Mouse (Mus musculus) inflammation-experienced regulatory T-cells, adult 6 months (primary cell): ENCODE results near the gene Gsta2. TPM values are rescaled to one million over a fixed set of nuclear protein-coding genes. Genes with fewer than 3 reads are reported as not detected.
"Not testable (repeated sequence)": the region's sequence is repeated elsewhere in the genome, so short reads cannot be mapped to it uniquely, and the experiment has no call there.

Source experiments
- ATAC-seq: one replicate; pipeline ENCODE4 v1.8.0; 2017
- polyA plus RNA-seq, 3 experiments: library from polyadenylated mRNA; unstranded; fragments of 100-300 nt; shearing (Covaris generic); gene quantifications; one replicate each; pipeline ENCODE4 v1.2.1; 2017

The Gsta2 gene
- polyA plus RNA-seq, 3 experiments from 2014 or later = not detected

DNA sequence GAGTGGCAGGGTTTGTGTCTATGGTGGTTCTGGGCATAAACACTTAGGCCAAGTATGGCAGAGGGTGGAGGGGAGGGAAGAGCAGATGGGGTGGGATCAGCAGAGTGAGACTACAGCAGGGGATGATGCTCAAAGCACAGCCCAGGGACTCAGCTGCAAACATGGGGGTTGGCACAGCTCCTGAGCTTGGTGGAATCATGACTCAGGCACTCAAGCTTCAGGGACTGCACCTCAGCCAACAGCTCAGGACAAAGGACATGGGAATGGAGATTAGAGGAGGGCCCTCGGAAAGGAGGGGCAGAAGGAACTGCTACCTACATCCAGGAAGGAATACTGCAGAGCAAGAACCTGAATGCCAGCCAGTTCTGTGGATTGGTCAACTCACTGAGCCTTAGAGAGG is 56.4 kb downstream of the Gsta2 start:
- not testable (repeated sequence) for ATAC-seq

DNA sequence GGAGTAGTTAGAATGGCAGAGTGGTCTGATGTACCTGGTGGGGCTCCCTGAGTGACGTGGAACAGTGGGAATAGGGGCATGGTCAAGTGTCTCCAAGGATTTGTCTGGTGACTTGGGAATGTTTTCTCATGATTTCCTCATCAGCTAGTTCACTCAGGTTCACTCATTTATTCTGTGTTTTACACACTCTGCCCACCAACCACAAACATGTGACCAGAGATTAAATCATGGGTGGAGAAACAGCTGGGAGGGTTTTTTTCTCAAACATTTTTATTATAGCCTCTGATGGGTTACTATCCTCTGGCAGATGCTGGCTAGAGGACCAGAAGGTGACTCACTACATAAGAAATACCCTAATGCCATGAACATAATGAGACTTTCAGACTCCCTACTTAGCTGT is 57.4 kb downstream of the Gsta2 start:
- ATAC-seq = no peak

DNA sequence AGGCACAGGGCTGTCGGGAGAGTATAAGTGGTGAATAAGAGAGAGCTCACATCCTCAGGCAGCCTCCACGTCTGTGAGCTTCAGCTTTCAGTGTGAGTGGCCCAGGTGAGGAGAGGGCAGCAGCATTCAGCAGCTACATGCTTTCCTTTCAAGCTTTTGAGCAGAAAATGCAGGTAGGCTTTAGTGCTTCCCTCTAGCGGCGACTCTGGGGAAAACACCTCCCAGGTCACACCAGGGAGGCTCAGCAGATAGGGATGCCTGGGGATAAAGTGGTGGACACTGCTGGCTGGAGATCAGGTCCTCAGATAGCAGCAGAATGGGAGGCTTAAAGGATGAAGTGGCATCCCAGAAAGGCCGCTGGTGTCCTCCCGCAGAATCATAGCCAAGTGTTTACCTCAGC is 59.5 kb downstream of the Gsta2 start:
- not testable (repeated sequence) for ATAC-seq

- ATAC-seq = not testable (repeated sequence)
Measured at GRCm38 (mm10) chr9:78294781-78295180, 60.8 kb downstream of the Gsta2 start.

GRCm38 (mm10) chr9:78293683-78294082 is 61.9 kb downstream of the Gsta2 start:
- not testable (repeated sequence) for ATAC-seq

DNA sequence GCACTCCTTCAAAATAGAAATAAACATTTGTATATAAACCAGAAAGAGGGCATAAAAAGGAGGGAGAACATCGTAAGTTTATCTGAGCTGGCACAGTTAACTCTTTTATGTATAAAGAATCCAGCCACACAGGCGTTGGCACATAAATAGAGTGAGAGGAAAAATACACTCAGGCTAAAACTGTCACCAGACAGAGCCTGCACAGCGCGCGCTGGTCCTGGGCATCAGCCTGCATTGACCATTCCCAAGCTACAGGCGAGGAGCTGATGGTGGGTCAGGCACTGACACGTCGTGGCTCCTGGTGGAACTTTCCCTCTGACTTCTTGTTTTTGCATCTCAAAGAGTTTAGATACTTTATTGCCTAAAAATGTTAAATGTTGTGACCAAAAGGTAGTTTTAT is 63.1 kb downstream of the Gsta2 start:
- not testable (repeated sequence) for ATAC-seq

GRCm38 (mm10) chr9:78289723-78290122 is 65.9 kb downstream of the Gsta2 start, which contains the start of gene Gm10639:
Gene Gm10639, plus strand, starts transcription at chr9:78289923.
- ATAC-seq = not testable (repeated sequence)

GRCm38 (mm10) chr9:78289063-78289462 is 66.5 kb downstream of the Gsta2 start:
- not testable (repeated sequence) for ATAC-seq

GRCm38 (mm10) chr9:78282002-78282711 is 73.4 kb downstream of the Gsta2 start:
- not testable (repeated sequence) for ATAC-seq

Other genes with a start within 250 kb of the Gsta2 start
- 10 to 100 TPM; 21.0 to 23.3 (median 21.8) TPM for gene Fbxo9, start 246.7 kb downstream of the Gsta2 start, polyA plus RNA-seq
- 1 to 10 TPM; 4.7 to 8.9 (median 6.9) TPM for gene Ick, start 246.6 kb downstream of the Gsta2 start, polyA plus RNA-seq
- gene Gsta4, start 173.0 kb downstream of the Gsta2 start, polyA plus RNA-seq = 10 to 100 TPM in 2 of 3 experiments, under 1 TPM in 1; 0.62 to 23.4 (median 19.3) TPM
- not detected for gene Gsta1, start 125.1 kb downstream of the Gsta2 start, polyA plus RNA-seq
- gene Gm3776, start 98.7 kb downstream of the Gsta2 start, polyA plus RNA-seq = not detected
- gene Gm10639, start 65.9 kb downstream of the Gsta2 start, polyA plus RNA-seq = not detected
- gene Omt2a, start 41.0 kb downstream of the Gsta2 start, polyA plus RNA-seq = not detected
- not detected for gene Omt2b, start 28.2 kb downstream of the Gsta2 start, polyA plus RNA-seq
- not detected for gene Dppa5a, start 12.4 kb upstream of the Gsta2 start, polyA plus RNA-seq
- gene Ooep, start 22.9 kb upstream of the Gsta2 start, polyA plus RNA-seq = not detected
- gene Ddx43, start 40.0 kb upstream of the Gsta2 start, polyA plus RNA-seq = 1 to 10 TPM; 1.8 to 5.2 (median 3.1) TPM
- gene Cgas, start 87.4 kb upstream of the Gsta2 start, polyA plus RNA-seq = 1 to 10 TPM; 2.4 to 4.1 (median 2.5) TPM
- 10 to 100 TPM; 12.8 to 19.9 (median 16.0) TPM for gene Mto1, start 92.4 kb upstream of the Gsta2 start, polyA plus RNA-seq
- under 1 TPM in 1 of 3 experiments, not detected in 2; 0.40 TPM for gene Gm17324, start 93.0 kb upstream of the Gsta2 start, polyA plus RNA-seq
- over 10,000 TPM in 2 of 3 experiments, 1,000 to 10,000 TPM in 1; 7,660 to 11,983 (median 10,337) TPM for gene Eef1a1, start 133.4 kb upstream of the Gsta2 start, polyA plus RNA-seq
- gene Slc17a5, start 232.3 kb upstream of the Gsta2 start, polyA plus RNA-seq = 10 to 100 TPM in 2 of 3 experiments, 1 to 10 TPM in 1; 8.2 to 12.0 (median 11.3) TPM